Mouse (Mus musculus) cerebral cortex, adult 2 months (tissue): ENCODE measurements around the gene Snip1.

Experiments
- WGBS: fragments of 180-500 bp; shearing (Covaris S2); methylation state at CpG from one replicate; pipeline ENCODE4 v1.1.7; 2018; 5-methylcytosine and 5-hydroxymethylcytosine counted together

Gene Snip1

GRCm38 (mm10) chr4:125066490-125067370 lies at the start of gene Snip1:
Gene Snip1 (plus strand): TSS chr4:125066672.
- 1% methylated on average over 77 of the region's 78 CpGs for WGBS

GRCm38 (mm10) chr4:125017431-125017830 lies 49.0 kb upstream of the Snip1 start:
- 76% methylated on average over 11 of the region's 11 CpGs for WGBS

- WGBS = 26% methylated on average over 11 of the region's 11 CpGs
Observed at GRCm38 (mm10) chr4:125020780-125021538, 45.5 kb upstream of the Snip1 start.

GRCm38 (mm10) chr4:125029891-125030614 lies 36.4 kb upstream of the Snip1 start:
- WGBS = under 1% methylated on average over 50 of the region's 50 CpGs

- 63% methylated on average over 4 of the region's 4 CpGs for WGBS
Observed at GRCm38 (mm10) chr4:125034341-125034740, 32.1 kb upstream of the Snip1 start.

GRCm38 (mm10) chr4:125044454-125044853 lies 22.0 kb upstream of the Snip1 start:
- WGBS = 83% methylated on average over 7 of the region's 7 CpGs

- 57% methylated on average over 9 of the region's 9 CpGs for WGBS
Observed at GRCm38 (mm10) chr4:125055385-125055784, 11.1 kb upstream of the Snip1 start.

GRCm38 (mm10) chr4:125056476-125056875 lies 10.0 kb upstream of the Snip1 start:
- 77% methylated on average over 4 of the region's 4 CpGs for WGBS

- 47% methylated on average over 3 of the region's 3 CpGs for WGBS
Observed at GRCm38 (mm10) chr4:125057273-125057672, 9.2 kb upstream of the Snip1 start.

GRCm38 (mm10) chr4:125058033-125058432 lies 8.4 kb upstream of the Snip1 start:
- WGBS = 58% methylated on average over 5 of the region's 5 CpGs

- 5% methylated on average over 8 of the region's 8 CpGs for whole genome bisulfite sequencing
Observed at GRCm38 (mm10) chr4:125059025-125059424, 7.4 kb upstream of the Snip1 start.

- whole genome bisulfite sequencing = 64% methylated on average over 8 of the region's 8 CpGs
Observed at GRCm38 (mm10) chr4:125063829-125064228, 2.6 kb upstream of the Snip1 start.

GRCm38 (mm10) chr4:125065517-125066307 lies 760 bp upstream of the Snip1 start, which contains the start of gene Dnali1:
Gene Dnali1 (minus strand): TSS chr4:125065703.
- 1% methylated on average over 26 of the region's 26 CpGs for WGBS

- WGBS = 90% methylated on average over 2 of the region's 2 CpGs
Observed at GRCm38 (mm10) chr4:125077700-125078099, 11.2 kb downstream of the Snip1 start.

GRCm38 (mm10) chr4:125078698-125079097 lies 12.2 kb downstream of the Snip1 start:
- 97% methylated on average over 2 of the region's 2 CpGs for WGBS

GRCm38 (mm10) chr4:125084403-125085345 lies 18.2 kb downstream of the Snip1 start, which contains the start of gene Meaf6:
Gene Meaf6 (plus strand): TSS chr4:125085134.
- WGBS = 2% methylated on average over 63 of the region's 63 CpGs

GRCm38 (mm10) chr4:125085346-125085841 lies 18.9 kb downstream of the Snip1 start:
- under 1% methylated on average over 45 of the region's 45 CpGs for WGBS

GRCm38 (mm10) chr4:125093031-125093430 lies 26.6 kb downstream of the Snip1 start:
- 72% methylated on average over 5 of the region's 5 CpGs for WGBS

- WGBS = 71% methylated on average over 5 of the region's 5 CpGs
Observed at GRCm38 (mm10) chr4:125096066-125096465, 29.6 kb downstream of the Snip1 start.

- 61% methylated on average over 4 of the region's 4 CpGs for WGBS
Observed at GRCm38 (mm10) chr4:125097412-125097811, 30.9 kb downstream of the Snip1 start.
